Mouse (Mus musculus): ENCODE results near the gene Lpcat3.
A peak's percentile ranks its signal among the peaks of the same experiment; 100 is the strongest.
"Not testable (repeated sequence)": the region's sequence is repeated elsewhere in the genome, so short reads cannot be mapped to it uniquely, and the experiment has no call there.

The Lpcat3 gene

DNA sequence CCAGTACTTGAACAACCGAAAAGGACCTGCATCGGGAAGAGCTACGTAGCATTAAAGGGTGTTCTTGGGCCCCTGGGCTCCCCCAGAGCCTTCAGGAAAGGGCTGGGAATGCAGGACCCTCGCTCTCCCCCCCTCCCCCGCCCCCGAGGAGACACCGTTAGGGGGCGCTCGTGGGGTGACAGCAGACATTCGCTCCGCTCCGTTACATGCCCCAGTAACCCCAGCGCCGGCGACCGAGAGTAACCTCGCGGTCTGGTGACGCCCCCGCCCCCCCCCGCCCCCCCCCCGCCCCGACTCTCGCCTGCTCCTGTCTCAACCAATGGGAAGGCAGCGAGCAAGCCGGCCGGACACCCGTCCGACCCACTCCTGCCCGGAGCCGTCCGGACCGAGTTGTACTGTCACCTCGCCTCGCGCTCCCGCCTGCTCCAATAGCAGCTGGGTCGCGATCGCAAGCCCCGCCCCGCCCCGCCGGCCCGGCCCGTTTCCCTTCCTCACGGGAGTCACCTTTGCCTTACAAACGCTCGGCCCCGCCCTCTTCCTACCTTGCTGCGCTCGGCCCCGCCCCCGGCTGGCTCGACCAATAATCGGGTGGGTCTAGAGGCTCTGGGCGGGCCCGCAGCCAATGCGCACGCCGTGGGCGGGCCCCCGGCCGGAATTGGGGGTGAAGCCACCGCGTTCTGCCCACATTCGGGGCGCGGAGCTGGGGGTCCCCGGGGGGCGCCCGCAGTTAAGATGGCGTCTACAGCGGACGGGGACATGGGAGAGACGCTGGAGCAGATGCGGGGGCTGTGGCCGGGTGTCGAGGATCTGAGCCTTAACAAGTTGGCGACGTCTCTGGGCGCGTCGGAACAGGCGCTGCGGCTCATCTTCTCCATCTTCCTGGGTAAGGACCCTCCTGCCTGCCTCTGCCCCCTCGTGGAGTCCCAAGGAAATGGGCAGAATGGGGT is at the start of gene Lpcat3:
Gene Lpcat3 (plus strand): TSS at position 551 of the 947 bp plus-strand sequence.
- peak; percentile 100 for DNase-seq

- no peak for DNase-seq
Measured at GRCm38 (mm10) chr6:124625612-124626011, 37.2 kb upstream of the Lpcat3 start.

GRCm38 (mm10) chr6:124626184-124626583 is 36.6 kb upstream of the Lpcat3 start:
- not testable (repeated sequence) for DNase-seq

DNA sequence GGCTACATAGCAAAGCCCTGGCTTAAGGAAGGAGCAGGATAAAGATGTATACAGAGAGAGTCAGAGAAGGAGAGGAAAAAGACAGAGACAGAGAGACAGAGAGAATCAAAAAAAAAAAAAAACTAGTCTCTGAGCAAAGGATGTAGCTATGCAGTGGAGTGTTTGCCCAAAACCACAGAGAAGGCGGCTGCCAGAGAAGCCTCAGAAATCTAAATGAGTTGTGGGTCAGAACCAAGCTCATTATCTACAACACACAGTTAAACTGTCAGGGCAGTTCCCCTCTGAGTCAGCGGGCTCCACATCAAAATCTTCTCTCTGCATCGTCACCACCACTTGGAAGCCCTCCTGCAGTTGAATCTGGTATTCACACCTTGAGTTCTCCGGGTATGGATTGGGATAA is 32.1 kb upstream of the Lpcat3 start:
- DNase-seq, result no peak

DNA sequence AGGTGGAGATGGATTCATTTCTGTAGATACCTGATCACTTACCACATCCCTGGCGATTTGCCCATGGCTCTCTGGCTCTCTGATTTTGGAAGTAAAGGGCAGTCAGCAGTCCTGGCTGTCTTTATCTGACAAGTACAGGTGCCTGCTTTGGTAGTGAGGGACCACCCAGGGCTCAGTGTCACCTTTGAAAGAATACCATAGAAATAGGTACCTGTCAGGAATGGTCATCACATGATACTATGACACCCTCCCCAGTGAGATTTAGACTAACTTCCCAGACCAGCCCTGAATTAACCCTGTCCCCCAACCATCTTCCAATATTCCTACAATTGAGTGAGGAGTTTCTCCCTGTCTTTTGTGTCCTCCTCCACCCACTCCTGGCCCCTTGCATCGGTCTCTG is 26.8 kb upstream of the Lpcat3 start, which contains the start of gene C1s2:
Gene C1s2 (minus strand): TSS at position 101 of the 400 bp plus-strand sequence.
- DNase-seq, result not testable (repeated sequence)

GRCm38 (mm10) chr6:124636858-124637460 is 25.9 kb upstream of the Lpcat3 start:
- DNase-seq, result not testable (repeated sequence)

DNA sequence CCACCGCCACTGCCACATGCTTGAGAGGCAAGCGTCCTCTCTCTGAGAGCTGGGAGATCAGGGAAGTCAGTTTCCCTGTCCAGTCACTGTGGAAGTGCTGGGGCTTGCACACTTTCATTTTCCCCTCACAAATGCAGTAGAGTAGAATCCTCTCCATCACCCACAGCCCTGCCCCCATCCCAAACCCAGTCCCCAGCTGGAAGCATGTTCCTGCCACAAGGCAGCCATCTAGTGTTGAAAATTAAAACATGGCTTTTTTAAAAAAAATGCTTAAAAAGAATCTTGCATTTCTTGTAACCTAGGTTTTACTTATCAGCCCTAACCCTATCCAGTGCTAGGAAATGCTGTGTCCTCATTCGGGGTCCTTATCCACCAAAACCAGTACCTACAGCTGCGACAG is 22.8 kb upstream of the Lpcat3 start:
- no peak for DNase-seq

DNA sequence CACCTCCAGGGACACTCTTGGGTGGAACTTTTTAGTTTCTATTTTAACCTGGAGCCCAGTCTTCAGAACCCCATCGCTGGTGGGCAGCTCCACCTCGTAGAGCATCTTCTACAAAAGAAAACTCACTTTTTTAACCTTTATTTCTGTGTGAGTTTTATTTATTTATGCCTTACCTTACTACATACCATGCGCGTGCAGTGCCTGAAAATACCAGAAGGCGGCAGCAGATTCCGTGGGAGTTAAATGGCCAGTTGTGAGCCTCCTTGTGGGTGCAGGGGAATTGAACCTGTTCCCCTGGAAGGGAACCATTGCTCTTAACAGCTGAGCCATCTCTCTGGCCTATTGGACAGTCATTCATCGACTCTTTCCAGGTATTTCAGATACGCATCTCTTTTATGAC is 21.8 kb upstream of the Lpcat3 start:
- DNase-seq, result peak; percentile 87

DNA sequence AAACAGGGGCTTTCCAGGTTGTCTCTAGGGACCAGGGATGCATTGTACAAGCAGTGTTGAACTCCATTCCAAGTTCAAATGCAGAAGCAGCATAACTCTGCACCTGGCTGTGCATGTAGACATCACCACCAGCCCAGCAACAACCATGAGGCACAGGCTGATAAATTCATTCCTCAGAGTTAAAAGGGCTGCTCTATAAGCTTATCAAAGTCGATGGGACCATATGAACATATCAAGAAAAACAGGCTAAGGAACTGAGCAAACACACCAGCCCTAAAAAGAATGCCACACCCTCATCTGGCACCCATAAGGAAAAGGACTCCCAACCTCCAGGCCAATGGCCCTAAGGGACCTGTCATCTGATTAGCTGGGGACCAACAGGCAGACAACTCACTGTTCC is 16.4 kb upstream of the Lpcat3 start:
- no peak for DNase-seq

- no peak for DNase-seq
Measured at GRCm38 (mm10) chr6:124655893-124656292, 6.9 kb upstream of the Lpcat3 start.

DNA sequence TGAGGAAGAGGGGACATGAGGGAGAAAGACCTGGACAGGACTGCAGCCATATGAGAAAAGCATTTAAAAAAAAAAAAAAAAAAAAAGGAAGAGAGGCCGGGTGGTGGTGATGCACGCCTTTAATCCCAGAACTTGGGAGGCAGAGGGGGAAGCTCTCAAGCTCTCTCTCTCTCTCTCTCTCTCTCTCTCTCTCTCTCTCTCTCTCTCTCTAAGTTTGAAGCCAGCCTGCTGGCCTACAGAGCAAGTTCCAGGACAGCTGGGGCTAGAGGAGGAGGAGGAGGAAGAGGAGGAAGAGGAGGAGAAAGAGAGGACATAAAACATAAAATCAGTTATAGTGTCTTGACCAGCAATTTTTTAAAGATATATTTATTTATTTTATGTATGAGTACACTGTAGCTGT is 4.8 kb upstream of the Lpcat3 start:
- no peak for DNase-seq

DNA sequence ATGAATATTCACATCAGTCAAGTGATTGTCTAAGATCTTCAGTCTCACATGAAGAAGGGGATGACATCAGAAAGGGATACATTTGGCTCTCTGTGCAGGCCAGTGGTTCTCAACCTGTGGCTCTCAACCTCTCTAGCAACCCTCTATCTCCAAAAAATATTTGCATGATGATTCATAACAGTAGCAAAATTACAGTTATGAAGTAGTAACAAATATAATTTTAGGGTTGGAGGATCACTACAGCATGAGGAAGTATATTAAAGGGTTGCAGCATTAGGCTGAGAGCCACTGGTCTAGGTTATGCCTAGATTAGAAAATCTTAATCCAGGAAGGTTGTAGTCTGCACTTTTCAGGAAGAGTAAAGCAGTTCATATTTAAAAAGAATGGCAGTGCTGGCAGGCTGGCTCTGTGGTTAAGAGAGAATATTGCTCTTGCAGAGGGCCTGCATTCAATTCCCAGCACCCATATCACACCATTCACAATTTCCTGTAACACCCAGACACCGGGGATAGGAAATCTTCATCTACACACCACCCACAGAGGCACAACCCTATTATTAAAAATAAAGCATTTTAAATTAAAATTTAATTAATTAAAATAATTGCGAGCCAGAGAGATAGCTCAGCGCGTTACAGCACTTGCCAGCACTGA is 1.5 kb upstream of the Lpcat3 start:
- DNase-seq, result no peak

DNA sequence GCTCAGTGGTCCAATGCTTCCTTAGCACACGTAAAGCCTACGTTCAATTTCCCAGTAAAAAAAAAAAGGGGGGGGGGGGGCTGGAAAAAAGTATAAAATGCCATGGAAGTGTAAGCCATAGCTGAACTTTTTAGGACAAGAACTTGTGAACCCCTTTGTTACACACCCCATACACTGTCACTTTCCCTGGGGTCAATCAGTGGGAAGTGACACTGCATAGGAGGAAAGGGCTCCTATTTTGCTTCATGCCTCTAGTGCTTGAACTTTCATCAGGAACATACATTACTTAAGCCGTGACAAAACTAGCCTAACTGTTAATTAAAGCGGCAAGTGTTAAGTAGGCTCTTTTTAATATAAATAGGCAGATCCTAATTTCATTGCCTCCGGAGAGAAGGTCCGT is 832 bp upstream of the Lpcat3 start:
- DNase-seq, result no peak

DNA sequence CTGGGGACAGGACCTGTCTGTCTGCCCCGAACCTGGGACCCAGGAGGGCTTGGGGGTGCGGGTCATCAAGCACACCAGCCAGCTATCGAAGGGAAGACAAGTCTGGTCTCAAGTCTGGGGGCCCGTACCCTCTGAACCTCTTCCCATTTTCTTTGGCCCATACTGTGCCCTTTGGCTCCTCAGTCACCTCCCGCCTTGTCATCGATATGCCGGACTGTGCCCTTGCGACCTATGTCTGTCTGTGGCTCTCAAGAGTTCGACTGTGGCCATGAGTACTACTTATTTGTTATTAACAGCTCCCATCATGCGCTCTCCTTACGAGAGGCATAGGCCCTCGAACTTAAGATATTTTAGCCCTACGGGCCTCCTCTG is 583 bp downstream of the Lpcat3 start:
- peak; percentile 58 for DNase-seq

- no peak for DNase-seq
Measured at GRCm38 (mm10) chr6:124664256-124664655, 1.4 kb downstream of the Lpcat3 start.

DNA sequence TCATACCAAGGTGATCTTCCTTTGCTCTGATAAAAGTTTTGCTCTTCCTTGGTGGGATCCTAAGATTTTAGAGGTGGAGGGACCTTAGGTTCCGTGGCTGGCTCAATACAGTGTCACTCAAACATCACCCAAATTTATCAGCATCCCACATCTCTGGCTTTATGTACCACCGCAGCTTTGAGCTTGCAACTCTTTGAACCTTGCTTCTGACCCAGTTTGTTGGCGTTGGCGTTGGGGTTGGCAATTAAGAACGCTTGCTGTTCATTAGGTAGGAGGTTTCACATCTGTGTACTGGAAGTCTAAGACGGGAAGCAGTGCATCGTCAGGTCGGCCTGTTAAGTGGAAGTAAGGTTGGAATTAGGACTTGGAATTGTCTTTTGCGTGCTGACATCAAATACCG is 2.2 kb downstream of the Lpcat3 start:
- DNase-seq, result no peak

GRCm38 (mm10) chr6:124669234-124669859 is 6.5 kb downstream of the Lpcat3 start:
- no peak for DNase-seq

DNA sequence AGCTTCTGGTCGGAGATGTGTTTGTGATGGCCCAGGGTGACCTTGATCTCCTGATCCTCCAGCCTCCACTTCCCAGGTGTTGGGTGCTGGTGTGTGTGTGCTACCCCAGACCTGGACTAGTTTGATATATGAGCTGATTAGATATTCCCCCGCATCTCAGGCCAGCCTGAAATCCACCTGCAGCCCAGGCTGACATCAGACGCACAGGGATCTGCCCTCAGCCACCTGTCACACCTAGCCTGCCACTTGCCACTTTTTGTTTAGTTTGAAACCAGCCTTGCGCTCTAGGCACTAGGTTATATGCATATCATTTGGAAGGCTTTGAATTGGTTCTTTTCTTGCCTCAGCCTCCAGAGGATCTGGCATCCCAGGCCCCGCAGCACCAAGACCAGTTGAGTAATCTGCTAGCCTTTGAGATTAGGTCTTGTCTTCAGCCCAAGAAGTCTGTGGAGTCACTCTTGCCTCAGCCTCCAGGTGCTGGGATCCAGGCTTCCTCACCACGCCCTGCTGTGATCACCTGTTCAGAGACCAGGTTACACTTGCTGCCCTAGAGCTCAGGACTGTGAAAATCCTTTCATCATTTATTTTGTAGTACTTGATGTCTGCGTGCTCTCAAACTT is 7.6 kb downstream of the Lpcat3 start:
- no peak for DNase-seq

DNA sequence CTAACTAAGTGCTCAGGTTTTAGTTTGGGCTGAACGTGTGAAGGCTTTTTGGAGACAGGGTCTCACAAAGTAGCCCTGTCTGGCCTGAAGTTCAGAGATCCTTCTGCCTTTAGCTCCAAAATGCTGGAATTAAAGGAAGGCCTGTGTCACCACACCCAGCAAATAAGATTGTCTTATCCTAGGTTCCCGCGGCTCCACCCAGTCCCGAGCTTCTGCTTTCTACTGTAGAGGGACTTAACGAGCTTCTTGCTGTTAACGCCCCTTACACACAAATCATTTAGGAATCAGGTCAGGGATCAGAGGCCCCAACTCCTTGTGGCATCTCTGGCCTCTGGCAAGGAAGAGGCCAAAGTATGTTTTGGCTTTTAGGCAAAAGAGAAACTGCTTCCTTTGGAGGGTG is 9.3 kb downstream of the Lpcat3 start:
- DNase-seq, result no peak

GRCm38 (mm10) chr6:124673619-124674018 is 10.8 kb downstream of the Lpcat3 start:
- peak; percentile 76 for DNase-seq

GRCm38 (mm10) chr6:124674591-124674990 is 11.8 kb downstream of the Lpcat3 start:
- peak; percentile 62 for DNase-seq

- DNase-seq, result peak; percentile 56
Measured at GRCm38 (mm10) chr6:124676171-124676570, 13.3 kb downstream of the Lpcat3 start.

DNA sequence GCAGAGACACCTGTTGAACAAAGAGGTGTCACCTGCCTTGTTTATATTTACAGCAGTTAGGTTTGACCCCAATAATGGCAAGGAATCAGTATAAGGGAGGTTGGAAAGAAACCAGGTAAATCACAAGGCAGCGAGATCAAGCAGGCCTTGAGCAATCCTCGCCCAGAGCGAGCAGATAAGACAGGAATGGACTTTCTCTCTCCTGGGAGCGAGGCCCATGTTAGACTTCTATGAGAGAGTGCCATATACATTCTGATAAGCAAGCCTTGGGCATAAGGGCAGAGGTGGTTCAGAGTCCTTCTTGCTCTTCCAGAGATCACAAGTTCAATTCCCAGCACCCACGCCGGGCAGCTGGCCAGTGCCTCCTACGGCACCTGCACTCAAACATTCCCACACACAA is 15.9 kb downstream of the Lpcat3 start:
- no peak for DNase-seq

Measured in kidney, adult 9 months (tissue).